Mouse (Mus musculus): Measurements from ENCODE around the gene Cyp4x1.

The Cyp4x1 gene

GRCm38 (mm10) chr4:115056921-115057673 lies 77.0 kb downstream of the Cyp4x1 start:
- no peak for DNase-seq (ENCODE audit: low read depth, low spot score)

- DNase-seq (ENCODE audit: low read depth, low spot score), result no peak
Observed at GRCm38 (mm10) chr4:115056371-115056920, 77.6 kb downstream of the Cyp4x1 start, which contains the start of gene Tal1. Gene Tal1, plus strand, starts transcription at chr4:115056426.

Data from brain, adult 2 months (tissue).